Mouse (Mus musculus) kidney, adult 2 months (tissue): ENCODE data around the gene Adgrd1. TPM values are rescaled to one million over a fixed set of nuclear protein-coding genes. Genes with fewer than 3 reads are reported as not detected.
"Not testable (repeated sequence)": the region's sequence is repeated elsewhere in the genome, so short reads cannot be mapped to it uniquely, and the experiment has no call there.

Experiments
- DNase-seq: peaks from one replicate; pipeline ENCODE4 v3.0.0; 2021
- H3K27ac ChIP-seq: fragments of 200-500 bp; 2 replicates; pipeline ENCODE4 v1.5.1; 2012; ENCODE audit warnings: low read depth, low read length, control low read depth, inconsistent platforms; ENCODE audit not compliant: insufficient read depth
- H3K27me3 ChIP-seq: fragments of 200-500 bp; replicated peaks from 2 replicates; pipeline ENCODE4 v1.6.1; 2012; ENCODE audit warnings: mild to moderate bottlenecking, moderate library complexity, low read length, inconsistent platforms; ENCODE audit not compliant: control insufficient read depth, insufficient read depth
- H3K36me3 ChIP-seq: fragments of 200-500 bp; 2 replicates; pipeline ENCODE4 v1.6.1; 2012; ENCODE audit warnings: mild to moderate bottlenecking, moderate library complexity, low read length, inconsistent platforms; ENCODE audit not compliant: control insufficient read depth, insufficient read depth
- H3K4me1 ChIP-seq: fragments of 200-500 bp; 2 replicates; pipeline ENCODE4 v1.6.1; 2011; ENCODE audit warnings: low read length; ENCODE audit not compliant: control insufficient read depth, insufficient read depth
- H3K4me3 ChIP-seq: fragments of 200-500 bp; 2 replicates; pipeline ENCODE4 v1.5.1; 2011; ENCODE audit warnings: mild to moderate bottlenecking, low read depth, low read length, control low read depth; ENCODE audit not compliant: insufficient read depth
- CTCF ChIP-seq: fragments of 200-500 bp; conservative IDR thresholded peaks from 2 replicates; pipeline ENCODE4 v1.5.1; 2011; ENCODE audit warnings: low read depth, mild to moderate bottlenecking, control low read depth, low read length, moderate library complexity, mixed read lengths; ENCODE audit not compliant: insufficient read depth, insufficient read length
- POLR2A ChIP-seq: fragments of 200-500 bp; IDR thresholded peaks from one replicate; pipeline ENCODE4 v1.6.1; 2011; ENCODE audit warnings: low read depth, low read length, control low read depth
- WGBS: fragments of 180-500 bp; shearing (Covaris S2); methylation state at CpG from one replicate; pipeline ENCODE4 v1.1.7; 2018; 5-methylcytosine and 5-hydroxymethylcytosine counted together
- polyA plus RNA-seq: library from polyadenylated mRNA; depleted of rRNA; stranded (reverse); fragments of >200 nt; gene quantifications from 2 replicates; pipeline ENCODE4 v1.2.3, GENCODE M21; 2012

The Adgrd1 gene
- polyA plus RNA-seq, 1 experiment: 1.1 TPM

DNA sequence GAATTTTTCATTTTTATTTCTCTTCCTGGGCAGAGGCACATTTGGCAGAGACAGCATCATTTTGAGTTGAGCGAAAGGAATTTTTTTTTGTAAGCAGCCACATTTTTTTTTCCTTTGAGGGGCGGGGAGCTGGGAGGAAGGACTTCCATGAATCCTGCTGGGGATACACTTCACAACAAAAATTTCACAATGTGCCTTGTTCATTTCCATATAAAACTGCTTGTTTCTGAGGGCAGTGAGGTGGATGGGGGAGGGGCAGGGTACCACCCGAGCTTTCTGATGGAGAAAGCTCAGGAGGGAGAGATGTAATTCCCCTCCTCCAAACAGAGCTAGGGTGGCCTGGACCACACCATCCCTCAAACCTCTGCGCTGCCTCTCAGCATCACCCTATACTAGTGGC, 22.6 kb downstream of the Adgrd1 start:
- DNase-seq: no peak
- Histone ChIP-seq H3K27ac (no peak overlapping the region), H3K4me1 (no peaks in the 10 kb centered on the region), H3K36me3 (no peaks in the 10 kb centered on the region), H3K27me3 (no peaks in the 10 kb centered on the region), H3K4me3 (no peak overlapping the region)
- 69% methylated on average over 4 of the region's 4 CpGs for WGBS
- TF ChIP-seq POLR2A: no peak

DNA sequence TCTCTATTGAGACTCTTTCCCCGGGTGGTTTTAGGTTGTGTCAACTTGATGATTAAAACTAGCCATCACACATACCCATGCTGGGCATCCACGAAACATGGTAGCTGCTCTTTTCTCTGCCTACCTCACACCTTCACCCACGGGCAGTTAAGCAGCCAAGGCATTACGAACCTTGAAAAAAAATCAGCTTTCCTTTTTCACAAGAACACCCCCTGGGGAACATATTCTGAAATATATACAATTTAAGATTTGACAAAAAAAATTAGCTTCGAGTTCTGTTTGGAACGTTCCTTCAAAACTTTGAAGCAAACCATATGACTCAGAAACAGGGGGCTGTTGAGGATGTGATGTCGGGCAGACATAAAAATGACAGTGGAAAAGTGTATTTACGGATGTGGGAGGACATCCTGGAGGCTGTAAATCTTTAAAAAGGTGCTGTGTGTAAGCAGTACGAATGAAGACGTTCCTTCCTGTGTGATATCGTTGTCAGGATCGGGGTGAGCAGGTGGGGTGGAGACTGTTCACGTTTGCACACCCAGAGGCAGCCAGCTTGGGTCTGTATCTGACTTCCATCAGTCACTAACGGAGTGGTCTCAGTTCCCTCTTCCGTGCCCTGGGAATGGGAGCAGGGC, 25.2 kb downstream of the Adgrd1 start:
- no peaks in the 10 kb centered on the region for H3K27me3 ChIP-seq
- no peak for DNase-seq
- no peaks in the 10 kb centered on the region for H3K36me3 ChIP-seq
- no peak overlapping the region for H3K4me3 ChIP-seq
- H3K4me1 ChIP-seq: no peaks in the 10 kb centered on the region
- no peak overlapping the region for H3K27ac ChIP-seq
- TF ChIP-seq POLR2A: no peak
- no peak for TF ChIP-seq CTCF
- WGBS: 41% methylated on average over 15 of the region's 15 CpGs

DNA sequence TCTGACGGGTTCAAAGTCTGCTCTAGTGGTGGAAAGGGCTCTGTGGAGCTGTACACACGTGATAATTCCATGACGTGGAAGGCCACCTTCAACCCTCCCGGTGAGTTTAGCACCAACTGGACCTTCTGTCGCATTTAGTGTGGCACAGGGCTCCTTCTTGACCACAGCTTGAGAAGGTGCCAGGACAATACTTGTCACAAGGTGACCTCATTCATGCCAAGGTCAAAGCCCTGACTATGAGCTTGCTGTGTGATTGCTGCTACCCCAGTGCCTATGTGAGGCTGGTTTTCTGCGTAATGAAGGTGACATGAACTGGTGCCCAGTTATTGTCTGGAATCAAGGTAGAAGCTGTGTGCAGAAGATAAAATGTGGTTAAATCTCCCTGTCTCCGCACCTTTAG, 25.9 kb downstream of the Adgrd1 start:
- no peak for DNase-seq
- Histone ChIP-seq H3K27ac (no peak overlapping the region), H3K27me3 (no peaks in the 10 kb centered on the region), H3K4me1 (no peaks in the 10 kb centered on the region), H3K36me3 (no peaks in the 10 kb centered on the region), H3K4me3 (no peak overlapping the region)
- WGBS: 87% methylated on average over 7 of the region's 7 CpGs
- TF ChIP-seq POLR2A (no peak), CTCF (no peak)

DNA sequence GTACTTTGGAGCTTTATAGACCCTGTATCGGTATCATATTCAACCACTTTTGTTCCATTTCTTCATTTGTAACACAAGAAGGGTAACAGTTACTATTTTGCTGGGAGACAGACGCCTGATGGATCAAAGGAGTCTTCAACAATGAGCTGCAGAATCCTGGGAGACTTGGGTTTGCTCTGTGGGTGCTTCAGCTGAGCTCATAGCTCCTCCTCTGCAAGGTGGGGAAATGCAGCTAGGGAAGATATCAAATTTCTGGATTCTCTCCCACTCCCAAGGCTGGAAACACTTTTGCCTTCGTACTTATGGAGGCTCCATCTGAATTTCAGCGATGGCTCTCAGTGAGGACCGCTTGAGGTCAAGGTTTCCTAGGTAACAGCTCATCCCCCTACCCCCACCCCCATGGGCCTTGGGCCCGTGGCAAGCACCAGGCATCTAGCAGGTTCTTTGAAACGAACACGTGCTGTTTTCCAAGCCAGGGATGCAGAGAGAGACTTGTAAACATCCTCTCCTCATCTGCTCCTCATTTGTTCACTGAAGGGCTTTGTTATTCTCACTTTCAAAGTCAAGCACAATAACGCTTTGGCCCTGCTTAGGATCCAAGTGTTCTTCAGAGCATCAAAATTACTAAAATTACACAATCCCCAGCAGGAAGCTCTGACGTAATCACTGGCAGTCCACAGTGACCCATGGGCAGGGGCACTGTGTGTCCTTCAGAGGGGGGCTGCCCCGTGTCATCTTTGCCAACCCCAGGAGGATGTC, 27.7 kb downstream of the Adgrd1 start:
- Histone ChIP-seq H3K36me3 (no peaks in the 10 kb centered on the region), H3K4me1 (no peaks in the 10 kb centered on the region), H3K27ac (no peak overlapping the region), H3K27me3 (no peaks in the 10 kb centered on the region), H3K4me3 (no peak overlapping the region)
- DNase-seq: no peak
- TF ChIP-seq CTCF (no peak), POLR2A (no peak)
- WGBS: 30% methylated on average over 11 of the region's 11 CpGs

DNA sequence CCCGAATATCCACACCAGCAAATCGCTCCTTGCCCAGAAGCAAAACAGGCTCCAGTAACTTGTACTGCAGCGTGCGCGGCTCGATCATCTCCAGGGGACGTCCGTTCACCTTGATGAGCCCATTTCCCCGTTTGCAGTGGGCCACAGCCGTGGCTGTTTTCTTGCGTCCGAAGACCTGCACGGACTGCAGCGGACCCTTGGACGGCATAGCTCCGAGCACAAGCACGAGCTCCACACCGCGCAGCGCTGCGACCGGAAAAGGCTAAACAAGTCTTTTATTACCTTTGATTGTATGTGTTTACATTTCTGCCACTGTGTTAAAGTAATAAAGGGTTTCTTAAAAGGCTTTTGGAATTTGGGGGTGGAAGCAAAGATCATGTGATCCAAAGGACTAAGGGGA, 31.8 kb downstream of the Adgrd1 start:
- not testable (repeated sequence) for DNase-seq
- 96% methylated on average over 22 of the region's 22 CpGs for WGBS

DNA sequence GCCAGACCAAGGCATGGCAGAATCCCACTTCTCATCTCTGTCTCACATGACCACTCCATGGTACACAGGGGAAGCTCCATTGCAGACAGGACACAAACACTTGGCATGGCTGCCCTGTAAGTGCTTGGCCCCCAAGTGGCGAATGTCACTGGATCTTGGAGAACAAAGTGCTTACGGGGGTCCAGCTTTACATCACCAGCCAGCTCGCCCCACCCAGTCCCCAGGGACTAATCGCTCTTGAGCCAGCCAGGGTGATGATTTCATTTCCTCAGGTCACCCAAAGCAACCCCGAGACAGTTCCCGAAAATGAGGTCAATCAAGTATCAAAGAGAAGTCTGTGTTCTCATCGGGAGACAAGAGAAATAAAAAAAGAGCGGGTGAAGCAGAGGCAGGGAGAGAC, 33.8 kb downstream of the Adgrd1 start:
- Histone ChIP-seq H3K27ac (no peak overlapping the region), H3K36me3 (no peaks in the 10 kb centered on the region), H3K4me1 (no peaks in the 10 kb centered on the region), H3K27me3 (no peaks in the 10 kb centered on the region), H3K4me3 (no peak overlapping the region)
- 93% methylated on average over 8 of the region's 8 CpGs for WGBS
- DNase-seq: no peak
- TF ChIP-seq POLR2A (no peak), CTCF (no peak)

More for the DNA sequence above, 31.8 kb downstream of the Adgrd1 start:
- not testable (repeated sequence) for H3K36me3 ChIP-seq, H3K4me3 ChIP-seq, H3K27me3 ChIP-seq, H3K4me1 ChIP-seq, H3K27ac ChIP-seq

DNA sequence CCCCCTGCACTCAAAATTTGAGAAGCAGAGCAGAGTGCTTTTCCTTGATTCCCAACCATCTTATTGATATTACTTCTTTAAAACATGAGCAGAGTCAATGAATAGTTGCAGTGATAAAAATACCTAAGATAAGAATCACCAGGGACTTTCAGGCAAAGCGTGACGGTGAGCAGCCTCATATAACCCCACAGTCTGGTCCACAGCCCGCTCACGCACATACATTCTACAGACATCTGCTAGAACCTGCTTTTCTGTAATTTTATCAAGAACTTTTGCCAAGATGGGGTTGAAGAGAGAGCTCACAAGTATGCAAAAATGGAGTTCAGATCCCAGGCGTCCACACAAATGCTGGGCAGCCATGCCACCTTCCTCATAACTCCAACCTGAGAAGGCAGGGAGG, 40.9 kb downstream of the Adgrd1 start:
- Histone ChIP-seq H3K4me1 (no peaks in the 10 kb centered on the region), H3K36me3 (no peaks in the 10 kb centered on the region), H3K27me3 (no peaks in the 10 kb centered on the region), H3K4me3 (no peak overlapping the region), H3K27ac (no peak overlapping the region)
- no peak for TF ChIP-seq POLR2A
- no peak for TF ChIP-seq CTCF
- 89% methylated on average over 5 of the region's 5 CpGs for WGBS
- DNase-seq: no peak

DNA sequence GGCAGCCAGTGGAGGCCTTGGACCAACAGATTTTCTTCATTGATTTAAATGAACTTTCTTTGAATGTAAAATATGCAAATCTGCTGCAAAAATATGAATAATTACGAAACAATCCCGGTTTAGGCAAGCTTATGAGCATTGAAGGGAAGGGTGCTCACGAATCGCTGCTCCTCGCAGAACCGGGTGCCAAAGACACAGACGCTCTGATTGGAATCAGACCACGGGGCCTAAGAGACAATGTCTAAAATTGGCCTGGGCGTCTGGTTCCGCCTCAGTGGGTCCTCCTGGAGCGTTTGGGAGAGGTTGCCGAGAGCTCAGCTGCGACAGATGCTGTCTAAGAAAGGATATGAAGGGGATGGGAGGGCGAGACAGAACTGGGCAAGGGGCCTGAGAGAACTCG, 42.0 kb downstream of the Adgrd1 start:
- Histone ChIP-seq H3K36me3 (no peaks in the 10 kb centered on the region), H3K27me3 (no peaks in the 10 kb centered on the region), H3K4me3 (no peak overlapping the region), H3K27ac (no peak overlapping the region), H3K4me1 (no peaks in the 10 kb centered on the region)
- DNase-seq: no peak
- no peak for TF ChIP-seq POLR2A
- no peak for TF ChIP-seq CTCF
- 49% methylated on average over 15 of the region's 15 CpGs for WGBS
